Mouse (Mus musculus) erythroblast, embryonic 14.5 days (primary cell): ENCODE measurements around the gene Mfrp.

Experiments
- GATA1 ChIP-seq: IDR thresholded peaks from 2 replicates; pipeline ENCODE4 v1.6.1; 2012; ENCODE audit warnings: low read length, inconsistent platforms, mixed read lengths
- TAL1 ChIP-seq: IDR thresholded peaks from 3 replicates; pipeline ENCODE4 v1.6.1; 2012; ENCODE audit warnings: low read length, inconsistent platforms, mixed read lengths

DNA sequence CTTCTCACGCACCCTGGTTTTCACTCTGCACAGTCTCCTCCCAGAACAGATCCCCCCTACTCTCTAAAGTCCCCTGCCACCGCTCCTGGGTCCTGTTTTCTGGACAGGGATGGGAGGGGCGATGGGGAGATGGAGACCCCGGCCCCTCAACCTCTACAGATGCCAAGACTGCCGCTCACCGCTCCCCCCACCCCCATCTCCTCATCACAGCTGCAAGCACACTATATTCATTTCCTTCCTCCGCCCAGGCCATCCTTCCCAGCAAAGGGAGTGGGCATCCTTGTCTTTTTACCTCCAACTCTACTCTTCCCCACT, 29.7 kb downstream of the Mfrp start:
- TF ChIP-seq GATA1, result no peak
- TF ChIP-seq TAL1, result no peak
